Mouse (Mus musculus): ENCODE data around the gene Slc43a2. TPM values are rescaled to one million over a fixed set of nuclear protein-coding genes. Genes with fewer than 3 reads are reported as not detected.
"Not testable (repeated sequence)": the region's sequence is repeated elsewhere in the genome, so short reads cannot be mapped to it uniquely, and the experiment has no call there.

Slc43a2 gene
- polyA plus RNA-seq, 1 experiment from 2014 or later = 6.4 TPM

- Histone ChIP-seq H3K27ac (replicated peaks) (peak overlapping the region; percentile 49), H3K9me3 (ENCODE audit: control insufficient read depth, low read length) (no peaks in the 10 kb centered on the region), H3K4me1 (replicated peaks; ENCODE audit: control insufficient read depth, insufficient read depth) (peaks cover 3% of the 10 kb centered on the region; the same call in 1 of the 2 replicates), H3K4me3 (ENCODE audit: low read depth, low read length) (no peak overlapping the region), H3K9ac (ENCODE audit: low read length) (no peak overlapping the region), H3K4me2 (replicated peaks; ENCODE audit: low read depth) (no peak overlapping the region), H3K27me3 (ENCODE audit: control insufficient read depth, insufficient read depth, low read length) (no peaks in the 10 kb centered on the region), H3K36me3 (ENCODE audit: control insufficient read depth, insufficient read depth, low read length) (peaks cover 7% of the 10 kb centered on the region; the same call in 1 of the 2 replicates)
- WGBS = 42% methylated on average over 2 of the region's 2 CpGs
- peak; percentile 43 for ATAC-seq (ENCODE audit: low FRiP score, low TSS enrichment)
- TF ChIP-seq CTCF (IDR thresholded peaks at IDR 0.05; ENCODE audit: low read depth) = no peak
- TF ChIP-seq EP300 (optimal IDR thresholded peaks at IDR 0.05) = no peak
- DNase-seq (ENCODE audit: low spot score) = peak; percentile 47
Observed at GRCm38 (mm10) chr11:75595404-75595803, 63.9 kb downstream of the Slc43a2 start.

- no peaks in the 10 kb centered on the region for H3K27me3 ChIP-seq (ENCODE audit: control insufficient read depth, insufficient read depth, low read length)
- 67% methylated on average over 7 of the region's 7 CpGs for WGBS
- no peak overlapping the region for H3K9ac ChIP-seq (ENCODE audit: low read length)
- peak; percentile 28; the same call in 1 of the 2 replicates for ATAC-seq (ENCODE audit: low FRiP score, low TSS enrichment)
- no peak overlapping the region for H3K4me2 ChIP-seq (replicated peaks; ENCODE audit: low read depth)
- H3K4me1 ChIP-seq (replicated peaks; ENCODE audit: control insufficient read depth, insufficient read depth) = peaks cover 3% of the 10 kb centered on the region; the same call in 1 of the 2 replicates
- peak overlapping the region; percentile 49; the same call in 1 of the 2 replicates for H3K27ac ChIP-seq (replicated peaks)
- H3K9me3 ChIP-seq (ENCODE audit: control insufficient read depth, low read length) = no peaks in the 10 kb centered on the region
- TF ChIP-seq CTCF (IDR thresholded peaks at IDR 0.05; ENCODE audit: low read depth) (no peak), EP300 (optimal IDR thresholded peaks at IDR 0.05) (no peak)
- no peak for DNase-seq (ENCODE audit: low spot score)
- H3K36me3 ChIP-seq (ENCODE audit: control insufficient read depth, insufficient read depth, low read length) = peaks cover 7% of the 10 kb centered on the region; the same call in 1 of the 2 replicates
- no peak overlapping the region for H3K4me3 ChIP-seq (ENCODE audit: low read depth, low read length)
Observed at GRCm38 (mm10) chr11:75595816-75596215, 64.3 kb downstream of the Slc43a2 start.

GRCm38 (mm10) chr11:75596726-75597255 is 65.3 kb downstream of the Slc43a2 start:
- Histone ChIP-seq H3K4me2 (replicated peaks; ENCODE audit: low read depth) (no peak overlapping the region), H3K9ac (ENCODE audit: low read length) (no peak overlapping the region), H3K36me3 (ENCODE audit: control insufficient read depth, insufficient read depth, low read length) (peaks cover 9% of the 10 kb centered on the region), H3K27me3 (ENCODE audit: control insufficient read depth, insufficient read depth, low read length) (no peaks in the 10 kb centered on the region), H3K4me3 (ENCODE audit: low read depth, low read length) (no peak overlapping the region), H3K4me1 (replicated peaks; ENCODE audit: control insufficient read depth, insufficient read depth) (peaks cover 3% of the 10 kb centered on the region; the same call in 1 of the 2 replicates), H3K9me3 (ENCODE audit: control insufficient read depth, low read length) (no peaks in the 10 kb centered on the region), H3K27ac (replicated peaks) (no peak overlapping the region)
- WGBS = 69% methylated on average over 3 of the region's 3 CpGs
- DNase-seq (ENCODE audit: low spot score) (no peak), ATAC-seq (ENCODE audit: low FRiP score, low TSS enrichment) (no peak)
- TF ChIP-seq EP300 (optimal IDR thresholded peaks at IDR 0.05) (no peak), CTCF (IDR thresholded peaks at IDR 0.05; ENCODE audit: low read depth) (no peak)

GRCm38 (mm10) chr11:75598004-75598403 is 66.5 kb downstream of the Slc43a2 start:
- H3K36me3 ChIP-seq (ENCODE audit: control insufficient read depth, insufficient read depth, low read length) = peaks cover 12% of the 10 kb centered on the region

GRCm38 (mm10) chr11:75599802-75600201 is 68.3 kb downstream of the Slc43a2 start:
- not testable (repeated sequence) for H3K27ac ChIP-seq (replicated peaks); H3K36me3 ChIP-seq (ENCODE audit: control insufficient read depth, insufficient read depth, low read length); ATAC-seq (ENCODE audit: low FRiP score, low TSS enrichment); H3K4me3 ChIP-seq (ENCODE audit: low read depth, low read length); DNase-seq (ENCODE audit: low spot score); H3K4me1 ChIP-seq (replicated peaks; ENCODE audit: control insufficient read depth, insufficient read depth); H3K9ac ChIP-seq (ENCODE audit: low read length); H3K9me3 ChIP-seq (ENCODE audit: control insufficient read depth, low read length); H3K27me3 ChIP-seq (ENCODE audit: control insufficient read depth, insufficient read depth, low read length); H3K4me2 ChIP-seq (replicated peaks; ENCODE audit: low read depth)
- 93% methylated on average over 15 of the region's 17 CpGs for WGBS

More at GRCm38 (mm10) chr11:75598004-75598403, 66.5 kb downstream of the Slc43a2 start:
- TF ChIP-seq EP300 (optimal IDR thresholded peaks at IDR 0.05) (no peak), CTCF (IDR thresholded peaks at IDR 0.05; ENCODE audit: low read depth) (no peak)
- DNase-seq (ENCODE audit: low spot score) (no peak), ATAC-seq (ENCODE audit: low FRiP score, low TSS enrichment) (no peak)
- WGBS = 72% methylated on average over 6 of the region's 6 CpGs
- Histone ChIP-seq H3K4me2 (replicated peaks; ENCODE audit: low read depth) (no peak overlapping the region), H3K27ac (replicated peaks) (peak overlapping the region; percentile 35; the same call in 1 of the 2 replicates), H3K9me3 (ENCODE audit: control insufficient read depth, low read length) (no peaks in the 10 kb centered on the region), H3K4me3 (ENCODE audit: low read depth, low read length) (no peak overlapping the region), H3K27me3 (ENCODE audit: control insufficient read depth, insufficient read depth, low read length) (no peaks in the 10 kb centered on the region), H3K9ac (ENCODE audit: low read length) (no peak overlapping the region), H3K4me1 (replicated peaks; ENCODE audit: control insufficient read depth, insufficient read depth) (no peaks in the 10 kb centered on the region; the same call in 1 of the 2 replicates)

GRCm38 (mm10) chr11:75604826-75605225 is 73.3 kb downstream of the Slc43a2 start:
- Histone ChIP-seq H3K9me3 (ENCODE audit: control insufficient read depth, low read length) (no peaks in the 10 kb centered on the region), H3K9ac (ENCODE audit: low read length) (no peak overlapping the region), H3K4me1 (replicated peaks; ENCODE audit: control insufficient read depth, insufficient read depth) (no peaks in the 10 kb centered on the region), H3K27me3 (ENCODE audit: control insufficient read depth, insufficient read depth, low read length) (no peaks in the 10 kb centered on the region), H3K4me2 (replicated peaks; ENCODE audit: low read depth) (no peak overlapping the region), H3K36me3 (ENCODE audit: control insufficient read depth, insufficient read depth, low read length) (peaks cover 22% of the 10 kb centered on the region), H3K4me3 (ENCODE audit: low read depth, low read length) (no peak overlapping the region), H3K27ac (replicated peaks) (no peak overlapping the region)
- DNase-seq (ENCODE audit: low spot score) = no peak
- peak; percentile 52; the same call in 1 of the 2 replicates for ATAC-seq (ENCODE audit: low FRiP score, low TSS enrichment)
- TF ChIP-seq EP300 (optimal IDR thresholded peaks at IDR 0.05) (no peak), CTCF (IDR thresholded peaks at IDR 0.05; ENCODE audit: low read depth) (no peak)
- WGBS = 76% methylated on average over 5 of the region's 5 CpGs

All from stomach, postnatal 0 days (tissue).